Mouse (Mus musculus) cerebellum, adult 2 months (tissue): ENCODE measurements at regions not wholly inside any gene's neighbourhood (a gene's known extent, or its start where the extent isn't known, plus 50 kb on each side); places are given as distances from the start of the nearest gene placed in this dataset.

Experiments
- DNase-seq, 2 experiments: peaks; one replicate each; pipeline ENCODE4 v3.0.0; 2021
- H3K27ac ChIP-seq: fragments of 200-500 bp; 2 replicates; pipeline ENCODE4 v1.5.1; 2012; ENCODE audit warnings: low read length, control low read depth, inconsistent platforms; ENCODE audit not compliant: insufficient read depth
- H3K27me3 ChIP-seq: fragments of 200-500 bp; 2 replicates; pipeline ENCODE4 v1.6.1; 2012; ENCODE audit warnings: inconsistent platforms, mild to moderate bottlenecking, low read length, moderate library complexity; ENCODE audit not compliant: control insufficient read depth, insufficient read depth
- H3K4me1 ChIP-seq: fragments of 200-500 bp; 2 replicates; pipeline ENCODE4 v1.6.1; 2011; ENCODE audit warnings: low read length; ENCODE audit not compliant: control insufficient read depth, insufficient read depth
- H3K4me3 ChIP-seq: fragments of 200-500 bp; replicated peaks from 2 replicates; pipeline ENCODE3; 2011; ENCODE audit warnings: mild to moderate bottlenecking, low read depth, low read length, control low read depth; ENCODE audit not compliant: insufficient read depth
- CTCF ChIP-seq: fragments of 200-500 bp; IDR thresholded peaks from 2 replicates; pipeline ENCODE4 v1.5.1; 2011; ENCODE audit warnings: low read depth, mild to moderate bottlenecking, control low read depth, low read length, moderate library complexity, borderline replicate concordance; ENCODE audit not compliant: insufficient read depth
- POLR2A ChIP-seq: fragments of 200-500 bp; IDR thresholded peaks from 2 replicates; pipeline ENCODE4 v1.6.1; 2011; ENCODE audit warnings: low read length, control low read depth, borderline replicate concordance; ENCODE audit not compliant: insufficient read depth
- WGBS: fragments of 180-500 bp; shearing (Covaris S2); methylation state at CpG from one replicate; pipeline ENCODE4 v1.1.7; 2018; 5-methylcytosine and 5-hydroxymethylcytosine counted together

DNA sequence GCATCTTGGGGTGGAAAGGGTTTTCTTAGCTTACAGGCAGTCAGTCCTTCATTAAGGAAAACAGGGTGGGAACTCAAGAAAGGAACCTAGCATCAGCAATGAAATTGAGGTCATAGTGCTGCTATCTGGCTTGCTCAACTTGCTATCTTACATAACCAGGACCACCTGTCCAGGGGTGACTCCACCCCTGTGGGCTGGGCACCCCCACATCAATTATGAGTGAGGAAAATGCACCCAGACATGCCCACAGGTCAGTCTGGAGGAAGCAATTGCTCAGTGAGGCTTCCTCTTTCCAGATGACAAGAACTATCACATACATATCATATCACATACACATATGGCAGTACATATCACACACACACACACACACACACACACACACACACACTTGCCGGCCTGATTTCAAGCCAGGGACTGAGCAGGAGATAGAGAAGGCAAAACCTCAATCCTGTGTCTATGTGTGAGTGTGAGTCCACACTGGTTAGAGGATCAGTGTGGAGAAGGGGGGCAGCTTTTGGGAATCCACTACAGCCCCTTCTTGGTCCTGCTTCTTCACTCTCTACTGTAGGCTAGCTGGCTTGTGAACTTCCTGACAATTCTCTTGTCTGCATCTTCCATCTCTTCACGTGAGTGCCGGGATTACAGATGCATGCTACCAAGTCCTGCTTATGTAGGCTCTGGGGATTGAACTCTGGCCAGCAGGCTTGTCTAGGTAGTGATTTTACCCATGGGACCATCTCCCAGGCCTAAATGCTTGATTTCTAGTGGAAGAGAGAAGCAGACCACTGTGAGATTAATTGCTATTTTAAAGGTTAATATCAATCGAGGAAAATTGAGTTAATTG, 96.4 kb upstream of the Pgrmc2 start:
- DNase-seq = no peak
- Histone ChIP-seq H3K27me3 (no peaks in the 10 kb centered on the region; the same call in 1 of the 2 replicates), H3K4me3 (no peak overlapping the region), H3K4me1 (no peaks in the 10 kb centered on the region), H3K27ac (no peak overlapping the region)
- 71% methylated on average over 4 of the region's 4 CpGs for WGBS
- TF ChIP-seq CTCF (no peak), POLR2A (no peak)

DNA sequence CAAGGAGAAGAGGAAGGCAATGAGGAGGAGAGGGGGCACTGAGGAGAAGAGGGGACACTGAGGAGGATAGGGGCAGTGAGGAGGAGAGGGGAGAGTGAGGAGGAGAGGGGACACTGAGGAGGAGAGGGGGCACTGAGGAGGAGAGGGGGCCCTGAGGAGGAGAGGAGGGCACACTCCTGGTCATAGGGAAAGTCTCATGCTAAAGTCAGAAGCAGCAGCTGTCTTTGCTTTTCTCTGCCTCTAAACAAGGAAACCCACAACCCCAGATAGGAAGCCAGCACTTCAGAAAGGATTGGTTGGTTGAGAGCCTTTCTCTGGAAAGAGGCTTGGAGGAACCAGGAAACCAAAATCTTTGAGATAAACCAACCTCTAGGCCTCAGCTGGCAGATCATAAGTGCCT, 94.3 kb upstream of the Pgrmc2 start:
- no peak for TF ChIP-seq CTCF
- TF ChIP-seq POLR2A = no peak
- no peak overlapping the region for H3K27ac ChIP-seq
- no peak for DNase-seq

DNA sequence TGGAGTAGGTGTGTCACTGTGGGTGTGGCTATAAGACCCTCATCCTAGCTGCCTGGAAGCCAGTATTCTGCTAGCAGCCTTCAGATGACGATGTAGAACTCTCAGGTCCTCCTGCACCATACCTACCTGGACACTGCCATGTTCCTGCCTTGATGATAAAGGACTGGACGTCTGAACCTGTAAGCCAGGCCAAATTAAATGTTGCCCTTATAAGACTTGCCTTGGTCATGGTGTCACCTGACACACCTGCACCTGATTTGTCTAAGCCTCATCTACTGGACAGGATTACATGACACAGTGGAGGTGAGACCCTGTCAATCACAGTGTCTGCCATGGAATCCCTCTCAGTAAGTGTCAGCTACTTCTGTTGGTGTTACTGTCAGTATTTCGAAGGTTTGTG, 92.5 kb upstream of the Pgrmc2 start:
- DNase-seq = no peak
- H3K4me3 ChIP-seq = no peak overlapping the region
- H3K27me3 ChIP-seq = no peaks in the 10 kb centered on the region; the same call in 1 of the 2 replicates
- TF ChIP-seq CTCF (no peak), POLR2A (no peak)
- H3K4me1 ChIP-seq = no peaks in the 10 kb centered on the region
- no peak overlapping the region for H3K27ac ChIP-seq
- 91% methylated on average over 3 of the region's 3 CpGs for WGBS

More for the DNA sequence above, 94.3 kb upstream of the Pgrmc2 start:
- no peak overlapping the region for H3K4me3 ChIP-seq
- no peaks in the 10 kb centered on the region for H3K4me1 ChIP-seq
- no peaks in the 10 kb centered on the region; the same call in 1 of the 2 replicates for H3K27me3 ChIP-seq

DNA sequence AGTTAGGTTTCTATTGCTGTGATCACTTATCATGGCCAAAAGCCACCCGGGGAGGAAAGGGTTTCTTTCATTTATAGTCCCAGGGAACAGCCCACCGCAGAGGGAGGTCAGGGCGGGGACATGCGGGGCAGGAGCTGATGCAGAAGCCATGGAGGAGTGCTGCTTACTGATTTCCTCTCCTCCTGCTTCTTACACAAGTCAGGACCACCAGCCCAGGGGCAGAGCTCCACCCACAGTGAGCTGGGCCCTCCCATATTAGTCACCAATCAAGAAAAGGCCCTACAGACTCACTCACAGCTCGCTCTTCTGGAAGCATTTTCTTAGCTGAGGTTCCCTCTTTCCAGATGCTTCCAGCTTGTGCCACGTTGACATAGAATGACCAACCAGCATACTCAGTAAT, 90.7 kb upstream of the Pgrmc2 start:
- no peak for DNase-seq
- Histone ChIP-seq H3K4me1 (no peaks in the 10 kb centered on the region), H3K27ac (no peak overlapping the region), H3K4me3 (no peak overlapping the region), H3K27me3 (no peaks in the 10 kb centered on the region; the same call in 1 of the 2 replicates)
- 44% methylated on average over 6 of the region's 6 CpGs for WGBS
- TF ChIP-seq CTCF = no peak
- TF ChIP-seq POLR2A = no peak

DNA sequence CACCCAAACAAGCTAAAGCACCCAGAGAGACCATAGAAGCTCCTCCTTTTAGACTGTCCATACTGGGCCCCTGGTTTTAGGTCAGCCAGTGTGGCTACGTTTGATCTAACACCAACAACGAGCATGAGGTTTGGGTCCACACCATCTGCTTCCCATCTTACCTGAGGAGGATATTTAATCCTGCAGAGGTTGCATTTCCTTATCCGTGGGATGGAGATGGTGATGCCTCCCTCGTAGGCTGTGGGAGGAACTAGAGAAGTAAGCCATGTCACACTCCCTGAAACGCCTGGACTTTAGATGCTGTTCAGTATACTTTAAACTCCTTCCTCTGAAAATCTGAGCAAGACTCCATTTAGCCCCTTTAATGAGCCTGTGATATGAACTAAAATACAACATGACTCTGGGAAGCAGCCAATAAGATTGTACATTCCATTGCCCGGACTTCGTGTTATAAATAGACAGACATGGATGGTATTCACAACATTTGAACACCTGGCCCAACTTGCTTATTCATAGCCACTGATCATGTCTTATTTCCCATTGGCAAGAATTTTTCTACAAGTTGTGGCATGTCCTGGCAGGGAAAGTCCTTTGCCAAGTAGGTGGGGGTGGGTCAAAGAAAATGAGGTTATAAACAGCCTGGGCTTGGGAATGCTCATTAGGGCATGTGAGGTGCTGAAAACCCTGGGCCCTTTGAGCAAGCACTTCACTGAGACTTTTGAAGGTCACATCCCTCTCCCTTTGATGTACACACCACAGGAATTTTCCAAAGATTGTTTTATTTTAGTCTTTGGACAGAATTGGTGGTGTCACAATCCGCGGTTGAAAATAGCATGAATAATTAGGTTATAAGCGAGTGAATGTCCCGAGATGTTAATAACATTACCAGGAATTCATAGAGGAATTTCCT, 89.7 kb upstream of the Pgrmc2 start:
- 66% methylated on average over 11 of the region's 11 CpGs for WGBS
- Histone ChIP-seq H3K27me3 (no peaks in the 10 kb centered on the region; the same call in 1 of the 2 replicates), H3K4me3 (no peak overlapping the region), H3K4me1 (no peaks in the 10 kb centered on the region), H3K27ac (no peak overlapping the region)
- no peak for DNase-seq
- TF ChIP-seq CTCF (no peak), POLR2A (no peak)

DNA sequence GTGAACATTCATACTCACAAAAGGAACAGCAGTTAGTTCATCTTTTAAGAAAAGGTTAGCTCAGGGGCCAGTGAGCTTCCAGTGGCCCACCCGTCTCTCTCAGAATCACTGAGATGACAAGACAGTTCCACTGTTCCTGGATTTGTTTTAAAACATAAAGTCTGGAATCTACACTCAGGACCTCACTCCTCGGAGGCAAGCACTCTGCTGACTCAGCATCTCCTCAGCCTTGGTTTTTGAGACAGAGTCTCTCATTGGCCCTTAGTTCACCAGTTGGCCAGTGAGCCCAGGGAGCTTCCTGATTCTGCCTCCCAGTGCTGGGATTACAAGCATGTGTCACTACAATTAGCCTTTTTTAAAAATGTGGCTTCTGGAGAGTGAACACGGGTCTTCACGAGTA, 88.9 kb upstream of the Pgrmc2 start:
- H3K27me3 ChIP-seq = no peaks in the 10 kb centered on the region; the same call in 1 of the 2 replicates
- no peak overlapping the region for H3K4me3 ChIP-seq
- no peaks in the 10 kb centered on the region for H3K4me1 ChIP-seq
- no peak overlapping the region for H3K27ac ChIP-seq
- whole genome bisulfite sequencing = 96% methylated on average over 4 of the region's 4 CpGs
- no peak for DNase-seq
- TF ChIP-seq POLR2A = no peak
- no peak for TF ChIP-seq CTCF

DNA sequence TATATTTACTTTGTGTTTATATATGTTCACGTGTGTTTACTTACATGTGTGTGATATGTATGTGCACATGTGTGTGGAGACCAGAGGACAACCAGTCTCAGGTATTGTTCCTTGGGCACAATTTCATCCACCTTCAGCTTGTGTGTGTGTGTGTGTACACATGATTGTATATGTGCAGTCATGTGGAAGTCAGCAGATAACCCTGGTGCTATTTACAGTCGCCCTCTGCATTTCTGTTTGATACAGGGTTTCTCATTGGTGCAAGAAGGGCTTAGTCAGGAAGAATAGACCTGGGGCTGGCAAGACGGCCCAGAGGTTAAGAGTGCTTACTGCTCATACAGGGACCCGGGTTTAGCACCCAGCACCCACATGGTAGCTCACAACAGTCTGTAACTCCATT, 88.5 kb upstream of the Pgrmc2 start:
- WGBS = 86% methylated on average over 4 of the region's 4 CpGs
- Histone ChIP-seq H3K27me3 (no peaks in the 10 kb centered on the region; the same call in 1 of the 2 replicates), H3K4me3 (no peak overlapping the region), H3K4me1 (no peaks in the 10 kb centered on the region), H3K27ac (no peak overlapping the region)
- TF ChIP-seq POLR2A (no peak), CTCF (no peak)
- no peak for DNase-seq

DNA sequence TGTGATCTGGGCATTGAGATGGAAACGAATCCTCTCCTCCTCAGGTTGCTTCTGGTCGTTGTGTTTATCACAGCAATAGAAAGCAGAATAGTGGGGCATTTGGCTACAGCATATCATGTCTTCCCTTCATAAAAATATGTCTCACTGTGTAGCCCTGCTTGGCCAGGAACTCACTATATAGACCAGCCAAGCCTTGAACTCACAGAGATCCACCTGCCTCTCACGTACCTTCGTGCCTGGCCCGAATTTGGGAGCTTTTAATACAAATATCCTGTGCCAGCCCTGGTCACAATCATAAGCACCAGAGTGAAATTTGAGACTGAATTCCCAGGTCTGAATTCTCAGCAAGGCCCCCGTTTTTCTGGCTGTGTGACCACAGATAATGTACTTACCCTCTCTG, 87.7 kb upstream of the Pgrmc2 start:
- DNase-seq = no peak
- TF ChIP-seq CTCF = no peak
- no peak for TF ChIP-seq POLR2A
- no peak overlapping the region for H3K4me3 ChIP-seq
- H3K27ac ChIP-seq = no peak overlapping the region
- H3K27me3 ChIP-seq = no peaks in the 10 kb centered on the region; the same call in 1 of the 2 replicates
- H3K4me1 ChIP-seq = no peaks in the 10 kb centered on the region
- WGBS = 76% methylated on average over 6 of the region's 6 CpGs
